Mouse (Mus musculus): ENCODE results near the gene Rhbdd2. TPM values are rescaled to one million over a fixed set of nuclear protein-coding genes. Genes with fewer than 3 reads are reported as not detected.
A peak's percentile ranks its signal among the peaks of the same experiment; 100 is the strongest.
"Not testable (repeated sequence)": the region's sequence is repeated elsewhere in the genome, so short reads cannot be mapped to it uniquely, and the experiment has no call there.

Gene Rhbdd2
- 10 to 100 TPM; 53.8 to 68.7 TPM for total RNA-seq (2021)

- intact Hi-C loops (cut with DNase I) = no loop called here
- peak; percentile 100 for DNase-seq
Measured at GRCm38 (mm10) chr5:135632117-135632796, at the start of gene Rhbdd2. Gene Rhbdd2, plus strand, starts transcription at chr5:135632618.

- no peak for DNase-seq
- intact Hi-C loops (cut with DNase I) = no loop called here
Measured at GRCm38 (mm10) chr5:135585691-135586090, 46.7 kb upstream of the Rhbdd2 start.

- DNase-seq = no peak
- intact Hi-C loops (cut with DNase I) = no loop called here
Measured at GRCm38 (mm10) chr5:135587764-135588163, 44.7 kb upstream of the Rhbdd2 start.

GRCm38 (mm10) chr5:135589996-135590784, 42.2 kb upstream of the Rhbdd2 start:
- DNase-seq = no peak
- intact Hi-C loops (cut with DNase I) = no loop called here

GRCm38 (mm10) chr5:135604643-135605042, 27.8 kb upstream of the Rhbdd2 start:
- intact Hi-C loops (cut with DNase I); DNase-seq: not testable (repeated sequence)

- intact Hi-C loops (cut with DNase I); DNase-seq: not testable (repeated sequence)
Measured at GRCm38 (mm10) chr5:135606717-135607116, 25.7 kb upstream of the Rhbdd2 start.

- intact Hi-C loops (cut with DNase I) = no loop called here
- DNase-seq = no peak
Measured at GRCm38 (mm10) chr5:135607581-135607980, 24.8 kb upstream of the Rhbdd2 start.

- intact Hi-C loops (cut with DNase I) = no loop called here
Measured at GRCm38 (mm10) chr5:135609794-135610193, 22.6 kb upstream of the Rhbdd2 start.

GRCm38 (mm10) chr5:135619741-135620140, 12.7 kb upstream of the Rhbdd2 start:
- intact Hi-C loops (cut with DNase I) = loop anchor here (5.0 kb wide), 1 partner anchor 222 kb away; no protein-coding TSS in a partner anchor
- not testable (repeated sequence) for DNase-seq

More at GRCm38 (mm10) chr5:135609794-135610193, 22.6 kb upstream of the Rhbdd2 start:
- DNase-seq = no peak

GRCm38 (mm10) chr5:135620526-135620925, 11.9 kb upstream of the Rhbdd2 start:
- intact Hi-C loops (cut with DNase I) = no loop called here
- DNase-seq = no peak

GRCm38 (mm10) chr5:135621725-135622124, 10.7 kb upstream of the Rhbdd2 start:
- DNase-seq = no peak
- intact Hi-C loops (cut with DNase I) = no loop called here

- intact Hi-C loops (cut with DNase I) = no loop called here
- no peak for DNase-seq
Measured at GRCm38 (mm10) chr5:135623006-135623563, 9.3 kb upstream of the Rhbdd2 start.

GRCm38 (mm10) chr5:135628916-135629315, 3.5 kb upstream of the Rhbdd2 start:
- intact Hi-C loops (cut with DNase I) = no loop called here
- no peak for DNase-seq

GRCm38 (mm10) chr5:135629401-135629800, 3.0 kb upstream of the Rhbdd2 start:
- no peak for DNase-seq
- intact Hi-C loops (cut with DNase I) = no loop called here

GRCm38 (mm10) chr5:135630598-135630997, 1.8 kb upstream of the Rhbdd2 start:
- intact Hi-C loops (cut with DNase I) = no loop called here
- peak; percentile 67 for DNase-seq

- intact Hi-C loops (cut with DNase I) = no loop called here
- no peak for DNase-seq
Measured at GRCm38 (mm10) chr5:135632797-135633144, 353 bp downstream of the Rhbdd2 start.

GRCm38 (mm10) chr5:135639760-135640458, 7.5 kb downstream of the Rhbdd2 start:
- DNase-seq = no peak
- intact Hi-C loops (cut with DNase I) = no loop called here

GRCm38 (mm10) chr5:135640459-135640789, 8.0 kb downstream of the Rhbdd2 start:
- intact Hi-C loops (cut with DNase I) = no loop called here

GRCm38 (mm10) chr5:135641028-135641427, 8.6 kb downstream of the Rhbdd2 start:
- intact Hi-C loops (cut with DNase I) = no loop called here
- no peak for DNase-seq

More at GRCm38 (mm10) chr5:135640459-135640789, 8.0 kb downstream of the Rhbdd2 start:
- DNase-seq = no peak

- peak; percentile 23 for DNase-seq
- intact Hi-C loops (cut with DNase I) = no loop called here
Measured at GRCm38 (mm10) chr5:135642686-135643551, 10.5 kb downstream of the Rhbdd2 start.
